In genomic region chr5:7719557-7719956, GRCm38 (mm10) we compare ENCODE assay signal across 17 mouse cellular contexts.
DNase-seq lines count a peak whose midpoint lies in the region; ATAC-seq and TF ChIP-seq lines count a peak whose summit lies in the region.
"Had no signal": no experiment of that assay in that cellular context is flagged by ENCODE, and none has a peak within 500 bp of the region (broad histone marks: within the 10 kb centered on the region; RNA-seq: fewer than 3 reads in every experiment).

No protein-coding gene starts in this region.

- H3K27ac ChIP-seq in midbrain, embryonic 11.5 days (ENCODE audit: low read depth, low read length): no peak overlapping the region
- no peak overlapping the region for H3K27ac ChIP-seq in midbrain, postnatal 0 days (ENCODE audit: low read depth, low read length)
- no peak overlapping the region for H3K27ac ChIP-seq in hindbrain, embryonic 12.5 days
- H3K27ac ChIP-seq in midbrain, embryonic 16.5 days (ENCODE audit: low read length): no peak overlapping the region
- H3K27ac ChIP-seq: kidney, postnatal 0 days had no signal

- no peak for TF ChIP-seq CTCF in midbrain, postnatal 0 days (IDR thresholded peaks at IDR 0.05)
- no peak for TF ChIP-seq CTCF in brain, embryonic 14.5 days (IDR thresholded peaks at IDR 0.05; ENCODE audit: borderline replicate concordance, extremely low read depth, insufficient read depth, insufficient read length)

- no peak overlapping the region for H3K9ac ChIP-seq in midbrain, embryonic 11.5 days (ENCODE audit: low read length)
- H3K9ac ChIP-seq in midbrain, postnatal 0 days (replicated peaks; ENCODE audit: low read length, poor library complexity, severe bottlenecking): no peak overlapping the region
- no peak overlapping the region for H3K9ac ChIP-seq in hindbrain, embryonic 12.5 days
- H3K9ac ChIP-seq in midbrain, embryonic 16.5 days (ENCODE audit: low read depth, low read length): no peak overlapping the region
- H3K9ac ChIP-seq: lung, embryonic 14.5 days had no signal

- no peak for DNase-seq in midbrain, embryonic 11.5 days (ENCODE audit: low spot score, missing footprints)
- no peak for DNase-seq in midbrain, postnatal 0 days (ENCODE audit: low spot score)
- peak; percentile 22 for DNase-seq in brain, embryonic 14.5 days (ENCODE audit: low read depth)
- no peak for DNase-seq in cerebellum, postnatal 25 days
- DNase-seq in embryo, embryonic 10.5 days (ENCODE audit: low spot score): no peak
- DNase-seq: adrenal gland, postnatal 14 days; cerebellum, adult 9-11 months; gastrocnemius, postnatal 14 days; heart, postnatal 36 days; lung, embryonic 14.5 days; thymus, adult 18-20 months had no signal

- H3K9me3 ChIP-seq in midbrain, embryonic 11.5 days (ENCODE audit: control insufficient read depth, low read length): no peaks in the 10 kb centered on the region; the same call in 1 of the 2 replicates
- H3K9me3 ChIP-seq in midbrain, postnatal 0 days (ENCODE audit: low read length): no peaks in the 10 kb centered on the region
- H3K9me3 ChIP-seq in hindbrain, embryonic 12.5 days (replicated peaks): no peaks in the 10 kb centered on the region
- H3K9me3 ChIP-seq in midbrain, embryonic 16.5 days (replicated peaks; ENCODE audit: control insufficient read depth, low read length, poor library complexity, severe bottlenecking): no peaks in the 10 kb centered on the region

- no peak for TF ChIP-seq POLR2A in brain, embryonic 14.5 days (IDR thresholded peaks at IDR 0.05; ENCODE audit: borderline replicate concordance, extremely low read depth, insufficient read depth, insufficient read length, poor library complexity, severe bottlenecking)

- peak; percentile 55; the same call in 1 of the 2 replicates for ATAC-seq in midbrain, embryonic 11.5 days (ENCODE audit: low FRiP score)
- no peak for ATAC-seq in midbrain, postnatal 0 days (ENCODE audit: low FRiP score)
- ATAC-seq in hindbrain, embryonic 12.5 days (ENCODE audit: low FRiP score): peak; percentile 61; the same call in 1 of the 2 replicates
- ATAC-seq in midbrain, embryonic 16.5 days: peak; percentile 62; the same call in 1 of the 2 replicates
- ATAC-seq: intestine, postnatal 0 days had no signal

- H3K27me3 ChIP-seq in midbrain, embryonic 11.5 days (ENCODE audit: control insufficient read depth, insufficient read depth, low read length): no peaks in the 10 kb centered on the region
- H3K27me3 ChIP-seq in midbrain, postnatal 0 days (ENCODE audit: insufficient read depth, low read length): no peaks in the 10 kb centered on the region
- no peaks in the 10 kb centered on the region for H3K27me3 ChIP-seq in hindbrain, embryonic 12.5 days
- no peaks in the 10 kb centered on the region for H3K27me3 ChIP-seq in midbrain, embryonic 16.5 days (ENCODE audit: control insufficient read depth, insufficient read depth, low read depth, low read length)

- H3K4me2 ChIP-seq in midbrain, embryonic 11.5 days: no peak overlapping the region
- H3K4me2 ChIP-seq in midbrain, postnatal 0 days (ENCODE audit: low read depth, low read length, poor library complexity, severe bottlenecking): no peak overlapping the region
- H3K4me2 ChIP-seq in hindbrain, embryonic 12.5 days (replicated peaks): no peak overlapping the region
- H3K4me2 ChIP-seq in midbrain, embryonic 16.5 days (ENCODE audit: low read length): no peak overlapping the region
- H3K4me2 ChIP-seq: heart, embryonic 11.5 days; lung, embryonic 14.5 days had no signal

- no peak overlapping the region for H3K4me3 ChIP-seq in midbrain, embryonic 11.5 days (ENCODE audit: low read depth, low read length)
- H3K4me3 ChIP-seq in midbrain, postnatal 0 days (ENCODE audit: low read depth, low read length): no peak overlapping the region
- H3K4me3 ChIP-seq in hindbrain, embryonic 12.5 days: no peak overlapping the region
- no peak overlapping the region for H3K4me3 ChIP-seq in midbrain, embryonic 16.5 days (ENCODE audit: low read depth, low read length)
- H3K4me3 ChIP-seq: myocyte had no signal

- no peaks in the 10 kb centered on the region for H3K36me3 ChIP-seq in midbrain, embryonic 11.5 days (ENCODE audit: control insufficient read depth, insufficient read depth, low read length)
- no peaks in the 10 kb centered on the region for H3K36me3 ChIP-seq in midbrain, postnatal 0 days (ENCODE audit: insufficient read depth, low read length)
- H3K36me3 ChIP-seq in hindbrain, embryonic 12.5 days: no peaks in the 10 kb centered on the region
- no peaks in the 10 kb centered on the region for H3K36me3 ChIP-seq in midbrain, embryonic 16.5 days (ENCODE audit: control insufficient read depth, insufficient read depth, low read length)

- no peaks in the 10 kb centered on the region for H3K4me1 ChIP-seq in midbrain, embryonic 11.5 days (ENCODE audit: control insufficient read depth, insufficient read depth, low read length)
- H3K4me1 ChIP-seq in midbrain, postnatal 0 days (ENCODE audit: insufficient read depth, low read length): no peaks in the 10 kb centered on the region
- no peaks in the 10 kb centered on the region for H3K4me1 ChIP-seq in hindbrain, embryonic 12.5 days
- no peaks in the 10 kb centered on the region for H3K4me1 ChIP-seq in midbrain, embryonic 16.5 days (ENCODE audit: control insufficient read depth, insufficient read depth, low read length)
